Mouse (Mus musculus) gastrocnemius, adult 2 months (tissue): ENCODE measurements around the gene BC034090. TPM values are rescaled to one million over a fixed set of nuclear protein-coding genes. Genes with fewer than 3 reads are reported as not detected.

Experiments
- DNase-seq: peaks from one replicate; pipeline ENCODE4 v3.0.0; 2022
- H3K27ac ChIP-seq: fragments of 200-600 bp; 2 replicates; pipeline ENCODE4 v1.8.1; 2022; ENCODE audit warnings: mild to moderate bottlenecking
- H3K4me3 ChIP-seq: fragments of 200-600 bp; 2 replicates; pipeline ENCODE4 v1.8.1; 2022; ENCODE audit warnings: mild to moderate bottlenecking, moderate library complexity
- CTCF ChIP-seq: fragments of 200-600 bp; IDR thresholded peaks from 2 replicates; pipeline ENCODE4 v1.8.1; 2022; ENCODE audit warnings: antibody characterized with exemption, mild to moderate bottlenecking, moderate library complexity
- intact Hi-C: fragments of 180-260 bp; cut with DNase I; formaldehyde crosslinking; loops from one replicate; pipeline ENCODE4 v1.15.1; 2025
- total RNA-seq, 2 experiments: library from RNA; stranded (reverse); gene quantifications; 2 replicates each; pipeline ENCODE4 v1.2.3; 2021

The BC034090 gene
- total RNA-seq, 2 experiments from 2014 or later: 0.94 to 1.8 TPM

DNA sequence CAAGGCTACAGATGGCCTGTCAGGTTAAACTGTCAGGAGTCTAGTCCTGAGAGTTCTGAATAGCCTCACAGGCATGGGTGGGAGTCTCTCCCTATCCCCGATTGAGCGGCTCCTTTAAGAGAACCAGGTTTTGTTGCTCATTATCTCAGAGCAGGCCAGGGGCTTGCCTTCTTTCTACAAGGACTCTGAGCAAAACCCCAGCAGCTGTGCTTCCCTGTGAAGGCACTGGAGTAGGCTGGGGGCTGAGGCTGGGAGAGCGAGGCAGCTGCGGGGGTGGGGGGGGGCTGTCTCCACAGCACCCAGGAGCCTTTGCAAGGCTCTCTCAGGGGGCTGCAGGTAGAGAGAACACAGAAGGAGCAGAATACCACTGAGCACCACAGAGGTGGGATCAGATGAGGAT, 5.1 kb downstream of the BC034090 start:
- peak; percentile 2 for DNase-seq
- Histone ChIP-seq H3K4me3 (no peak overlapping the region), H3K27ac (peak overlapping the region; percentile 43)
- intact Hi-C loops: no loop called here
- TF ChIP-seq CTCF: no peak

DNA sequence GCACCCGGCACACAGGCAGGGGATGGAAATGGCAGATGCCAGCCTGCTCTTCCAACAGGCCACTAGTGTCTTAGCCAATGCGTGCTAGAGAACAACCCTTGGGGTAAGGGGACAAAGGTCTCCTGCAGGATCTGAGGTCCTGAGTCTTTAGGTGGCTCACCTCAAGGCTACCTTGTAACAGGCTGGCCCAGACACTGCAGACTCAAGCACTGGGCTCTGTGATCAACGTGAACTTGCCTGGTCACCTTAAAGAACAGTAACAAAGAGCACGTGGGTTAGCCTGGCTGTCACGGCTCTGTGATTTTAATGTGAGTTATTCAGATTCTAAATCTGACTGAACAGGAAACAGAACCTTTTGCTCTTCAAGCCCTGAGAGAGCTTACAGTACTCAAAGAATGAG, 6.1 kb downstream of the BC034090 start:
- intact Hi-C loops: no loop called here
- DNase-seq: peak; percentile 8
- Histone ChIP-seq H3K27ac (no peak overlapping the region), H3K4me3 (no peak overlapping the region)
- no peak for TF ChIP-seq CTCF

GRCm38 (mm10) chr1:155237390-155237789, 6.9 kb downstream of the BC034090 start:
- peak; percentile 13 for DNase-seq
- H3K27ac ChIP-seq: 0 out of 2 replicates have a peak overlapping the region, but pooled peaks have one; percentile 5
- no peak for TF ChIP-seq CTCF
- H3K4me3 ChIP-seq: no peak overlapping the region
- intact Hi-C loops: no loop called here

DNA sequence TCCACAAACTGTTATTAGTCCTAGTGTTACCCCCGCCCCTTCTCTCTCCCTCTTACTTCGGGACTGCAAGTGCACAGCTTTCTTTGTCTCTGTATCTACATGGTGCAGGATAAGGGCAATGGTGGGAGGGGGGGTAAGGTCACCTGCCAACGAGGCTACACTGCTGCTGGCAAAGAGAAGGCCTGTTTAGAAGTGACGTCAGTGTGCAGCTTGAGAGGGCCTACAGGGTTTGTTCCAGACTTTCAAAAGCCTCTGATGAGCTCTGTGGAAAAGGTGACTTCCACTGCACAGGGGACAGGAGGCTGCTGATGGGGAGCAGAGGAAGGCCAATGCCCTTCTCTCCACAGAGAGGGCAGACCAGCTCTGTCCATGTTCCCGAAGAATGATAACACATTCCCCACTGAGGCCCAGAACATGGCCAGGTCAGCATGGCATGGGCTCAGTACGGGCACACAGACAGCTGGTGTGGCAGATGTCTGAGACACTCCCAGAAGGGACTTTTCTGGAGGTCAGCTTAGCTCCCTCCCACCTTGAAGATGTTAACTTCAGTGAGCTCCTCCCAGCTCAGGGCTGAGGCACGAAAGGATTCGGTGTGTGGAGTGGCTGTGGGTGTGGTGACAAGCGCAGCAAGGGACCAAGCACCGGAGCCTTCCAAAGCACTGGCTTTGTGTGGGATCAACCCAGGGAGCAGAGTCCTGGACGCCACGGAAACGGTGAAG, 7.8 kb downstream of the BC034090 start:
- Histone ChIP-seq H3K27ac (no peak overlapping the region), H3K4me3 (no peak overlapping the region)
- intact Hi-C loops: no loop called here
- TF ChIP-seq CTCF: no peak
- peak; percentile 18 for DNase-seq

DNA sequence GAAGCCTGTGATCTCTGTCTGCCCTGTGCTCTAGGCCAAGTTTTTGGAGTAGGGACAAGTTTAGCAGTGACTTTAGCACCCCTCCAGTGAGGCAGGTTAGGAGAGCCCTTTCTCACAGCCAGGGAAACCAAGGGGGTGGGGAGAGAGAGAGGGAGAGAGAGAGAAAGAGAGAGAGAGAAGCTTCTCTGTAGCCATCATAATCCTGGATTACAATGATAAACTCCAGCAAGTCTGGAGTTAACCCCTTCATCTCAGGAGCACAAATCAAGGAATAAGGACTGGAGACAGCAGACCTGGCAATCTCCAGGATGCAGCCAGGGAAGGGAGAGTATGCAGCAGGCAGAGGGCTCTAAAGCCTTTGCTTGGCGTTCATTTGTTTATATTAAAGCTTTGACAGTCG, 8.6 kb downstream of the BC034090 start:
- intact Hi-C loops: no loop called here

DNA sequence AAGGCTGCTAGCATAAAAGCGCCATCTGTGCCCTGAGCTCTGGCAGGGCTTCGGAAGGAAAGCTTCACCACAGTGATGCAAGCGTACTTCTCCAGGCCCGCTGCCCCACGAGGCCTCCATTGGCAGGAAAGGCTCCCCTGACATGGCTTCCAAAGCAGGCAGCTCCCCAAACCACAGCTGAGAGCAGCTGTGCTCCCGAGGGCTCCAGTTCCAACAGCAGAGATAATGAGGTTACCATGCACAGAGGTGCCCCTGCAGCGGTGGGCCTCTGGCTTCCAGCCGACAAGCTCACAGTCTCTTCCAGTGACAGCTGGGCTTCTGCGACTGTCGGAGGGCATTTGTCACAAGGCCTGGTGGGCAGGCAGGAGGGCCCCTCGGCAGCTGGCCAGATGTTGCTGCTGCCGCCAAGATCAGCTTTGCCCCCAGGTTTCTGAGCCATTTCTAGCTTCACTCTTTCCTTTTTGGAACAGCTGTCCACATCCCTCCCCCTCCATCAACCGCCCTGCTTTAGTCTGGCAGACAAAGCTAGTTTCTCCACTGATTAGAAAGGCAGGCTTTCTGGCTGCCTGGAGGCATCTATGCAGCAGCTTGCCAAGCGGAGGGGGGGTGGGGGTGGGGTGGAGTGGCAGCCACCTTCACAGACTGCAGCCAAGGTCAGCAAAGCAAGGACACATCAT, 10.2 kb downstream of the BC034090 start:
- Histone ChIP-seq H3K27ac (peak overlapping the region; percentile 78), H3K4me3 (peak overlapping the region; percentile 51)
- intact Hi-C loops: no loop called here
- peak; percentile 92 for DNase-seq
- TF ChIP-seq CTCF: no peak

More for the DNA sequence above, 8.6 kb downstream of the BC034090 start:
- no peak for TF ChIP-seq CTCF
- Histone ChIP-seq H3K27ac (no peak overlapping the region), H3K4me3 (no peak overlapping the region)
- peak; percentile 4 for DNase-seq

DNA sequence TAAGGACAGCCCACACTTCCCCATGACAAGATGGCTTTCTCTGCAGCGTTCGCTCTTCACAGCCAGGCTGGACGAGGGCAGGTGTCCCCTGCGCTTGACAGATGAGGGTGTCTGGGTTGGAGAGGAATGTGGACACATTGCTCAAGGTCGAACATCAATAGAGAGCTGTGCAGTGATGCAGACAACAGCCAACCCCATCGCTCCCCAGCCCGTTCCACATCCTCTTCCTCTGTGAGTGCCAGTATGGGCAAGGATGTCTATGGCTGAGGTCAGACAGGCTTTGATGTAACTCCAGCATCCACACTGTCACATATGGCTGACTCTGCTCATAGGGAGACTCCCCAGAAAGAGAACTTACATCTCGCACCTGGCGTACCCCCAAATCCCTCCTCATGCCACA, 10.9 kb downstream of the BC034090 start:
- intact Hi-C loops: no loop called here
- DNase-seq: no peak
- peak overlapping the region; percentile 51 for H3K4me3 ChIP-seq
- H3K27ac ChIP-seq: peak overlapping the region; percentile 78
- TF ChIP-seq CTCF: no peak

- Histone ChIP-seq H3K27ac (peak overlapping the region; percentile 78; the same call in 1 of the 2 replicates), H3K4me3 (no peak overlapping the region)
- no peak for DNase-seq
- TF ChIP-seq CTCF: no peak
- intact Hi-C loops: no loop called here
These were observed 11.5 kb downstream of the BC034090 start for GRCm38 (mm10) chr1:155232786-155233185.

GRCm38 (mm10) chr1:155232385-155232784, 11.9 kb downstream of the BC034090 start:
- DNase-seq: no peak
- no peak for TF ChIP-seq CTCF
- Histone ChIP-seq H3K4me3 (0 out of 2 replicates have a peak overlapping the region, but pooled peaks have one; percentile 17), H3K27ac (no peak overlapping the region)
- intact Hi-C loops: no loop called here

DNA sequence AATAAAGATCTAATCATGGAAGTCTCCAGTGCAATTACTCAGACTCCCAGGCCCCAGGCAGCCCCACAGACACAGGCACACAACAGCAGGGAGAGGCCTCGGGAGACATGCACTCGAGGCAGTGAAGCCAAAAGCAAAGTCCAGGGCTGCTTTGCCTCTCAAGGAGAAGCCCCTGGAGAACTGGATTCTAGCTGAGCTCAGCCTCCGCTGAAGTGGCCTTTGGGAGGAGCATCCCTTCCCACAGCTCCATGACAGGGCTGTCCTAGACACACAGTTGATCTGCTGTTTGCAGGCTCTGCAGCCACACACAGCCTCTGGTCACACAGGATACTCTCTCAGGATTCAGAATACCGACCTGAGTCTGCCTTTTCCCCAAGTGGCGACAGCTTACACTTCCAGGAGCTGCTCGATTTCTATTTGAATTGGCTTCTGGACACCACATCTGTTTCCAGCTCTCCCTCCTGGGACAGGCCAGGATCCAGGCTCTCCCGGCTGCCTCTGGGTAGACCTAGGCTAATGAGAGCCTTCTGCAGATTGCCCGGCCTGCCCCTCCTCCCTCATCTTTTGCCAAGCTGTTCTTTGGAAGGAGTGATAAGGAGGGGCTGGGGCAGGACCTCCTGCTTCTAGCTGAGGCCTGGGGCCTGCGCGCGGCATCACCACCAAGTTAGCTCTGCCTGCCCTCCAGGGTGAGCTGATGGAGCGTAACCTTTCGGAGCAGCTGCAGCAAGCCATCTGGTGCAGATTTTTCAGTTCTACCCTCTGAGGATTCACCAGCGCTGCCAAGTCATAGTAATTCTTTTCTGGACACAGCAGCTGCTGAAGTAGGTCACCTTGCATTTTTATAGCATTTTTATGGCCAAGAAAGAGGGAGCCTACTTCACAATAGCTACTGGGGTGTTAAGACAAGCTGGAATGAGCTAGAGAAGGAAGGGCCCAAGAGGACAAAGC, 14.5 kb downstream of the BC034090 start:
- H3K27ac ChIP-seq: peak overlapping the region; percentile 25
- 0 out of 2 replicates have a peak overlapping the region, but pooled peaks have one; percentile 7 for H3K4me3 ChIP-seq
- intact Hi-C loops: loop anchor here (10.0 kb wide), 1 partner anchor 445 kb away; no protein-coding TSS in a partner anchor
- DNase-seq: peak; percentile 77
- TF ChIP-seq CTCF: no peak

DNA sequence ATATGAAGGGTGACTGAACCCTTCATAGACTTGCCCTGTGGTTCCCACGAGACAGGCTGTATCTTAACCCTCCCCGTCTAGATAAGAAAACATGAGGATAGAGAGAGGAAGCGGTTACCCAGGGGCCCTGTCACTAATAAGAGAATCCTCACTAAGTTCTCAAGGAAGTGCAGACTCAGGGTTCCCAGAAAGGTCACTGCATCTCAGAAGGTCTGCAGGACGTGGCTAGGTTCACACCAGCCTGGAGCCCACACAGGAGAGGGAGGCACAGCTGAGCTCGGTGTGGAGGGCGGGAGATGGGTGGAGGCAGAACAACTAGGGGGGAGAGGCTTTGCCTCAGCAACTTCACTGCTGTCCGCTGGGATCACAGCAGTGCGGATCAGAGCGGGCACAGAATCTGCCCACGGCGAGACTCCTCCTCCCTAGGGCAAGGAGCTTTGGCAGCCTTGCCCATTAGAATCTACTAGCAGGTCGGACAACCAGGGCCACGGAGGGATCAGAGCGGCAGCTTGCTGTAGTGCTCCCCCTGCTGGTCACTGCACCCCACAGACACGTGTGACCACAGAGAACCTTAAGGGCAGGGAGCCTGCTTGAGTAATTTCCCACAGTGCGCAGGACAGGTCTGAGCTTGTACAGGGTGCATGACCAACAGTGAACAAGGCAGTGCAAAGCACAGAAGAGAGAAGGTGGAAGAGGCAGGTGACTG, 20.2 kb downstream of the BC034090 start:
- DNase-seq: peak; percentile 89
- no peak overlapping the region for H3K27ac ChIP-seq
- TF ChIP-seq CTCF: peak; percentile 97
- intact Hi-C loops: loop anchor here (1.0 to 10.0 kb wide), 2 partner anchors 199 to 439 kb away; no protein-coding TSS in a partner anchor
- peak overlapping the region; percentile 28; the same call in 1 of the 2 replicates for H3K4me3 ChIP-seq

DNA sequence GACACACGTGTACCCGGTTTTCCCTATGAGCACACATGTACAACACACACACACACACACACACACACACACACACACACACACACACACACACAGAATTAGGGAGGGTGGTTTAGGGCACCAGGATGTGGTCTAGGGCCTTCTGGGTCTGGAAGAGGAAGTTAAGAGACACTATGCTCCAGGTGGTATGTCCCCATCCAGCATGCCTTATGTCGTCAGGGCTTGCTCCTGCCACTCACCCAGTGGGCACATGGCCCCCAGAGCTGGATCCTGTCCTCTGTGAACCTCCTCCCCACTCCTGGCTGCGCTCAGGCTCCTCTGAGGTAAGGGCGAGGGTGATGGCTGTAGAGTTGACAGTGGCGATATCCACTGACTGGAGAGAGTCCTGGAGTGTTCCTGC, 21.2 kb downstream of the BC034090 start:
- intact Hi-C loops: loop anchor here (10.0 kb wide), 1 partner anchor 438 kb away; no protein-coding TSS in a partner anchor
- no peak for TF ChIP-seq CTCF
- H3K4me3 ChIP-seq: no peak overlapping the region
- DNase-seq: no peak
- H3K27ac ChIP-seq: no peak overlapping the region
